Comparison of ENCODE assay signal across 12 mouse cellular contexts in genomic region chr4:152100541-152100940, GRCm38 (mm10). TPM values are rescaled to one million over a fixed set of nuclear protein-coding genes. Genes with fewer than 3 reads are reported as not detected.
DNase-seq lines count a peak whose midpoint lies in the region; ATAC-seq and TF ChIP-seq lines count a peak whose summit lies in the region.
"Had no signal": no experiment of that assay in that cellular context is flagged by ENCODE, and none has a peak within 500 bp of the region (broad histone marks: within the 10 kb centered on the region; RNA-seq: fewer than 3 reads in every experiment).

No protein-coding gene starts in this region.

- no peak for TF ChIP-seq CTCF in lung, adult 2 months (IDR thresholded peaks at IDR 0.05; ENCODE audit: insufficient read depth, low read length)

- H3K9ac ChIP-seq in heart, embryonic 16.5 days (ENCODE audit: low read length): no peak overlapping the region
- no peak overlapping the region for H3K9ac ChIP-seq in lung, embryonic 16.5 days (ENCODE audit: low read length)
- no peak overlapping the region; the same call in 1 of the 2 replicates for H3K9ac ChIP-seq in embryonic facial prominence, embryonic 11.5 days (replicated peaks; ENCODE audit: low read length)
- H3K9ac ChIP-seq in forebrain, embryonic 13.5 days: no peak overlapping the region

- no peaks in the 10 kb centered on the region for H3K9me3 ChIP-seq in heart, embryonic 16.5 days (replicated peaks; ENCODE audit: control insufficient read depth, low read length)
- H3K9me3 ChIP-seq in lung, embryonic 16.5 days (ENCODE audit: control insufficient read depth, low read length): no peaks in the 10 kb centered on the region
- no peaks in the 10 kb centered on the region for H3K9me3 ChIP-seq in embryonic facial prominence, embryonic 11.5 days (replicated peaks; ENCODE audit: control insufficient read depth, low read length)
- no peaks in the 10 kb centered on the region for H3K9me3 ChIP-seq in forebrain, embryonic 13.5 days (replicated peaks)

- WGBS in heart, embryonic 16.5 days: 42% methylated on average over 11 of the region's 11 CpGs
- WGBS in lung, embryonic 16.5 days: 66% methylated on average over 11 of the region's 11 CpGs
- 46% methylated on average over 11 of the region's 11 CpGs for WGBS in lung, adult 2 months
- WGBS in embryonic facial prominence, embryonic 11.5 days: 75% methylated on average over 11 of the region's 11 CpGs
- WGBS in forebrain, embryonic 13.5 days: 87% methylated on average over 11 of the region's 11 CpGs

- H3K4me3 ChIP-seq in heart, embryonic 16.5 days (ENCODE audit: low read length): no peak overlapping the region
- no peak overlapping the region for H3K4me3 ChIP-seq in lung, embryonic 16.5 days (ENCODE audit: low read length)
- no peak overlapping the region for H3K4me3 ChIP-seq in lung, adult 2 months (replicated peaks; ENCODE audit: extremely low read depth, low read depth, low read length)
- H3K4me3 ChIP-seq in embryonic facial prominence, embryonic 11.5 days (ENCODE audit: low read depth, low read length): no peak overlapping the region
- H3K4me3 ChIP-seq in forebrain, embryonic 13.5 days: no peak overlapping the region

- peaks cover 27% of the 10 kb centered on the region for H3K4me1 ChIP-seq in heart, embryonic 16.5 days (ENCODE audit: control insufficient read depth, insufficient read depth, low read length)
- peaks cover 34% of the 10 kb centered on the region for H3K4me1 ChIP-seq in lung, embryonic 16.5 days (replicated peaks; ENCODE audit: control insufficient read depth, insufficient read depth, low read length)
- H3K4me1 ChIP-seq in lung, adult 2 months (ENCODE audit: control insufficient read depth, insufficient read depth, low read length): peaks cover 15% of the 10 kb centered on the region
- peaks cover 6% of the 10 kb centered on the region for H3K4me1 ChIP-seq in embryonic facial prominence, embryonic 11.5 days (ENCODE audit: control insufficient read depth, insufficient read depth, low read length)
- no peaks in the 10 kb centered on the region for H3K4me1 ChIP-seq in forebrain, embryonic 13.5 days

- peaks cover 15% of the 10 kb centered on the region for H3K36me3 ChIP-seq in heart, embryonic 16.5 days (ENCODE audit: control insufficient read depth, insufficient read depth)
- peaks cover 24% of the 10 kb centered on the region for H3K36me3 ChIP-seq in lung, embryonic 16.5 days (ENCODE audit: control insufficient read depth, insufficient read depth, low read length)
- H3K36me3 ChIP-seq in embryonic facial prominence, embryonic 11.5 days (replicated peaks; ENCODE audit: control insufficient read depth, insufficient read depth, low read depth, low read length): no peaks in the 10 kb centered on the region
- H3K36me3 ChIP-seq in forebrain, embryonic 13.5 days (ENCODE audit: poor library complexity, severe bottlenecking): peaks cover 26% of the 10 kb centered on the region

- no peak for ATAC-seq in heart, embryonic 16.5 days (replicated peaks; ENCODE audit: extremely low read depth, insufficient read depth, low FRiP score)
- ATAC-seq in lung, embryonic 16.5 days (ENCODE audit: low read depth): no peak
- no peak for ATAC-seq in embryonic facial prominence, embryonic 11.5 days (replicated peaks; ENCODE audit: insufficient number of reproducible peaks, low FRiP score, low TSS enrichment, low read depth)
- ATAC-seq in forebrain, embryonic 13.5 days: no peak

- no peak for DNase-seq in heart, adult 8-10 months (ENCODE audit: low spot score)
- DNase-seq in lung, adult 2 months: no peak
- DNase-seq in embryonic facial prominence, embryonic 11.5 days (ENCODE audit: low spot score): no peak
- peak; percentile 72 to 81 for DNase-seq in right cerebral cortex, postnatal 10 days (ENCODE audit: low spot score in 2 of 2)
- no peak for DNase-seq in embryo, embryonic 10 days (ENCODE audit: low spot score)
- DNase-seq: kidney, adult 9 months; retina, postnatal 1 day had no signal

- H3K4me2 ChIP-seq in heart, embryonic 16.5 days (ENCODE audit: low read depth, low read length): no peak overlapping the region
- no peak overlapping the region for H3K4me2 ChIP-seq in lung, embryonic 16.5 days (ENCODE audit: low read depth, low read length)
- no peak overlapping the region for H3K4me2 ChIP-seq in embryonic facial prominence, embryonic 11.5 days (ENCODE audit: low read depth, low read length)
- H3K4me2 ChIP-seq in forebrain, embryonic 13.5 days: no peak overlapping the region
- H3K4me2 ChIP-seq: liver, embryonic 11.5 days had no signal

- no peak for TF ChIP-seq POLR2A in lung, adult 2 months (IDR thresholded peaks at IDR 0.05; ENCODE audit: borderline replicate concordance, extremely low read depth, low read depth, low read length)

- H3K27ac ChIP-seq in heart, embryonic 16.5 days (ENCODE audit: low read length): peak overlapping the region; percentile 75
- H3K27ac ChIP-seq in lung, embryonic 16.5 days (ENCODE audit: low read length): peak overlapping the region; percentile 76
- H3K27ac ChIP-seq in embryonic facial prominence, embryonic 11.5 days (replicated peaks; ENCODE audit: low read depth, low read length): 0 out of 2 replicates have a peak overlapping the region, but pooled peaks have one; percentile 7
- H3K27ac ChIP-seq in forebrain, embryonic 13.5 days: no peak overlapping the region

- H3K27me3 ChIP-seq in heart, embryonic 16.5 days (ENCODE audit: control insufficient read depth, insufficient read depth, low read length): no peaks in the 10 kb centered on the region
- H3K27me3 ChIP-seq in lung, embryonic 16.5 days (ENCODE audit: control insufficient read depth, insufficient read depth, low read depth, low read length): no peaks in the 10 kb centered on the region
- H3K27me3 ChIP-seq in embryonic facial prominence, embryonic 11.5 days (ENCODE audit: control insufficient read depth, insufficient read depth, low read length): no peaks in the 10 kb centered on the region
- peaks cover 7% of the 10 kb centered on the region; the same call in 1 of the 2 replicates for H3K27me3 ChIP-seq in forebrain, embryonic 13.5 days

RNA-seq across cellular contexts. Expression of gene Tnfrsf25, which starts 15.2 kb away (rescaled TPM):
- polyA plus RNA-seq in heart, embryonic 16.5 days (2015; fragmentation: Nextera tagmentation; extraction: Ambion mirVana): 0.77 and 1.4 TPM in 2 replicates
- total RNA-seq in heart, adult 8-10 months (2022): 1 to 10 TPM; 1.1 to 3.2 (median 1.8) TPM
- polyA plus RNA-seq in lung, embryonic 16.5 days (2015; fragmentation: Nextera tagmentation; extraction: Ambion mirVana): 1.6 and 2.4 TPM in 2 replicates
- polyA plus RNA-seq in lung, adult 2 months (2012; rRNA removed): 8.1 and 12.7 TPM in 2 replicates
- 0.21 and 0.75 TPM in 2 replicates for polyA plus RNA-seq in embryonic facial prominence, embryonic 11.5 days (2014; fragmentation: Nextera tagmentation; extraction: Ambion mirVana)
- polyA plus RNA-seq in forebrain, embryonic 13.5 days (2015; fragmentation: Nextera tagmentation; extraction: Ambion mirVana): 0.38 and 0.88 TPM in 2 replicates
- total RNA-seq: granulocyte monocyte progenitor cell, adult 5-6 weeks had no signal

RNA-seq across cellular contexts. Expression of gene Plekhg5, which starts 28.2 kb away (rescaled TPM):
- 11.9 and 13.4 TPM in 2 replicates for polyA plus RNA-seq in heart, embryonic 16.5 days (2015; fragmentation: Nextera tagmentation; extraction: Ambion mirVana)
- total RNA-seq in heart, adult 8-10 months (2022): 10 to 100 TPM; 11.9 to 15.0 (median 14.3) TPM
- 23.3 and 24.1 TPM in 2 replicates for polyA plus RNA-seq in lung, embryonic 16.5 days (2015; fragmentation: Nextera tagmentation; extraction: Ambion mirVana)
- 46.7 and 49.9 TPM in 2 replicates for polyA plus RNA-seq in lung, adult 2 months (2012; rRNA removed)
- polyA plus RNA-seq in embryonic facial prominence, embryonic 11.5 days (2014; fragmentation: Nextera tagmentation; extraction: Ambion mirVana): 5.3 and 6.8 TPM in 2 replicates
- 8.4 and 9.2 TPM in 2 replicates for polyA plus RNA-seq in forebrain, embryonic 13.5 days (2015; fragmentation: Nextera tagmentation; extraction: Ambion mirVana)

RNA-seq across cellular contexts. Expression of gene Espn, which starts 51.6 kb away (rescaled TPM):
- polyA plus RNA-seq in heart, embryonic 16.5 days (2015; fragmentation: Nextera tagmentation; extraction: Ambion mirVana): 1.3 and 1.5 TPM in 2 replicates
- 1 to 10 TPM; 2.6 to 3.5 (median 3.0) TPM for total RNA-seq in heart, adult 8-10 months (2022)
- 6.6 and 10.1 TPM in 2 replicates for polyA plus RNA-seq in lung, embryonic 16.5 days (2015; fragmentation: Nextera tagmentation; extraction: Ambion mirVana)
- 9.8 and 16.3 TPM in 2 replicates for polyA plus RNA-seq in lung, adult 2 months (2012; rRNA removed)
- 6.2 and 7.3 TPM in 2 replicates for polyA plus RNA-seq in embryonic facial prominence, embryonic 11.5 days (2014; fragmentation: Nextera tagmentation; extraction: Ambion mirVana)
- 0.10 and 0.13 TPM in 2 replicates for polyA plus RNA-seq in forebrain, embryonic 13.5 days (2015; fragmentation: Nextera tagmentation; extraction: Ambion mirVana)
- total RNA-seq: granulocyte monocyte progenitor cell, adult 5-6 weeks had no signal

RNA-seq across cellular contexts. Expression of gene Hes2, which starts 58.1 kb away (rescaled TPM):
- polyA plus RNA-seq in heart, embryonic 16.5 days (2015; fragmentation: Nextera tagmentation; extraction: Ambion mirVana): 0.14 TPM in 1 of 2 replicates, not detected in the other
- not detected for total RNA-seq in heart, adult 8-10 months (2022)
- polyA plus RNA-seq in lung, embryonic 16.5 days (2015; fragmentation: Nextera tagmentation; extraction: Ambion mirVana): 0.54 and 0.87 TPM in 2 replicates
- 5.4 and 6.2 TPM in 2 replicates for polyA plus RNA-seq in lung, adult 2 months (2012; rRNA removed)
- polyA plus RNA-seq in embryonic facial prominence, embryonic 11.5 days (2014; fragmentation: Nextera tagmentation; extraction: Ambion mirVana): 0.22 and 0.24 TPM in 2 replicates
- not detected in 2 replicates for polyA plus RNA-seq in forebrain, embryonic 13.5 days (2015; fragmentation: Nextera tagmentation; extraction: Ambion mirVana)
- total RNA-seq: granulocyte monocyte progenitor cell, adult 5-6 weeks had no signal
- polyA plus RNA-seq: liver, embryonic 11.5 days had no signal

Comparison
In these comparisons a context has a peak if more than half of its experiments do, and no peak if none do; other contexts are left out.
1. DNase-seq: peak in right cerebral cortex, postnatal 10 days (2 of 2); none in heart, adult 8-10 months (single experiment), lung, adult 2 months (single experiment), embryonic facial prominence, embryonic 11.5 days (single experiment) and embryo, embryonic 10 days (single experiment).